Mouse (Mus musculus) adrenal gland, adult 2 months (tissue): ENCODE results near the gene Col4a3. TPM values are rescaled to one million over a fixed set of nuclear protein-coding genes. Genes with fewer than 3 reads are reported as not detected.

ENCODE experiments used
- DNase-seq: peaks from one replicate; pipeline ENCODE4 v3.0.0; 2021
- long read RNA-seq: library from polyadenylated mRNA; stranded (forward); transcript quantifications from one replicate; pipeline ENCODE4 v2.0.0, GENCODE M21; 2021
- polyA plus RNA-seq: library from polyadenylated mRNA; depleted of rRNA; stranded (reverse); fragments of >200 nt; gene quantifications from 2 replicates; pipeline ENCODE4 v1.2.3, GENCODE M21; 2012; rRNA removed
- total RNA-seq, 2 experiments: library from RNA; stranded (reverse); gene quantifications; 2 replicates each; pipeline ENCODE4 v1.2.3; 2021

The Col4a3 gene
- 1 to 10 TPM; 1.8 to 3.5 TPM for total RNA-seq
- 0.74 and 0.84 TPM in 2 replicates for polyA plus RNA-seq
- long read RNA-seq: 0 reads

DNA sequence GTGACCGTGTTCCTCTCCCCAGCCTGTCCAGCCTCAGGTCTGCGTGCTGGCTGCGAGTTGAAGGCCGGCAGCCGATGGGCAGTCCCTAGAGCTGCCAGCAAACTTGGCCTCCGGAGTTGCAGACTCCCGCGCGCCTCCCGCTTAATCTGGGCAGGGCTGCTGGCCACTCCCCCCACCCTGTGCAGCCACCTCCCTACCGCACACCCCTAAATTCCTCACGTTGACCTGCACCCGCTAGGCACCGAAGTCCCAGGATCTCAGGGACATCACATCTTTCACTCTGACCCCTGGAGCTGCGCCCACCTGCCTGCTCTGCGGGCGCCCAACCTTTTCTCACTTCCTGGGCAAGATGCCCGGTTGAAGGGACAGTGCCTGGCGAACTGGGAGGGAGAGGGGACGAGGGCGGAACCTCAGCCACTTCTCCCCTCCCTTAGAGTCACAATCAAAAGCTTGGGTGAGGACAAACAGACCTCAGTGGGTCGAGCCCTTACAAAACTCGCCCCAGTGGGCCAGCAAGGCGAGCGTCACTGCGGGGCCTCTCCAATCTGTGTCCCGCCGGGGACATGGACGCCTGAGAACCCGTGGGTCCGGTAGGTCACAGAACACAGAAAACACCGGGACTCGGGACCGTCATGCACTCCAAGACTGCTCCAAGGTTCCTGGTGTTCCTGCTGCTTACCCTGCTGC, at the start of gene Col4a3, which contains the start of gene Col4a4:
Gene Col4a3, plus strand, starts transcription at position 209 of the 687 bp plus-strand sequence.
Gene Col4a4, minus strand, starts transcription at position 137 of the 687 bp plus-strand sequence.
- DNase-seq: peak; percentile 73

DNA sequence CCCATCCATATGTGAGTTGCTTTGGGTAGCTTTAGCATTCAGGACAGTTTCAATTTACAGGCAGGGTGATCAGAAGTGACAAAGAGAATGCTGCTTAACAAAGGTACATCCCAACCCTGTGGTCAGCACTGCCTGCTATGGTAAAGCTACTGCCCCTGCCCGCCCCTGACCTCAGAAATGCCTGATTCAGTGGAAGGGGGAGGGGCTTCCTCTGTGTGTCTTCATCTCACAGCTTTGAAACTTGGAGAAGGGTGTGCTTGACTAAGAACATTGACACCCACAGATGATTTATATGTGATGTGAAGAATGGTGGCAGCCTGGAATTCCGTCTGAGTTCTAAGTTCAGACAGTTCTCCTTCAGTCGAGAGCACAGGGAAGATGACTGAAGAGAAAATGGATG, 48.9 kb upstream of the Col4a3 start:
- DNase-seq: no peak

DNA sequence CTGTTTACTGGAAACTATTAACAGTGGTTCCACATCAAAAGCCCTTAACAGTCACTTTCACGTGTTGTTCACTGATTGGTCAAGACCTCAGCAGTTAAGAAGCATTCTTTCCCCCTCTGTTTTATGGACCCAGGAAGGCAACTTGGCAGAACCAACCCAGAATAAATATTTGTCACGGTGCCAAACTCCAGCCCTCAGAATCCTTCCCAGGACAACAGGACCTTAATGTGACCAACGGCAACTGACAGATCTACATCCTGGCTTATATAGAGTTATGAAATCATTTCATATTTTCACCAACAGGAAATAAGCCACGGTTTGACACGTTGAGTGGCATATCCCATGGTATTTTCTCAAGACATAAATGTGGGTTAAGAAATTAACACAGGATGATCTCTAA, 46.7 kb upstream of the Col4a3 start:
- no peak for DNase-seq

DNA sequence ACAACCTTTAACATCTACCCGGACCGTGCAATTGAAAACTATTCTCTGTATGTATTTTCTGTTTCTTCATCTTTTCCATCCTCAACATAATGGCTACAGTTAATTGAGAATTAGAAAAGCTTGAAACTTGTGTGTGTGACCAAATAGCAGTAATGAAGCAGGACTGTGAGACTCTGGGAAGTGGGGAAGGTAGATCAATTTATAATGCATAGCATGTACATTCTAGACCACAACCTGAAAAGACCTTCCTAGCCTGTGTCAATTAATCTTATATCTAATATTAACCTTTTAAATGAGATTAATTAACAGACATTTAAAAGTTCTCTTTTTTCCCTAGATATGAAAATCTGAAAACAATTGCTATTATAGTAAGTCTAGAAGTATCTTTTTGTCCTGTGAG, 42.8 kb upstream of the Col4a3 start:
- no peak for DNase-seq

GRCm38 (mm10) chr1:82544419-82545185, 42.1 kb upstream of the Col4a3 start:
- no peak for DNase-seq

DNA sequence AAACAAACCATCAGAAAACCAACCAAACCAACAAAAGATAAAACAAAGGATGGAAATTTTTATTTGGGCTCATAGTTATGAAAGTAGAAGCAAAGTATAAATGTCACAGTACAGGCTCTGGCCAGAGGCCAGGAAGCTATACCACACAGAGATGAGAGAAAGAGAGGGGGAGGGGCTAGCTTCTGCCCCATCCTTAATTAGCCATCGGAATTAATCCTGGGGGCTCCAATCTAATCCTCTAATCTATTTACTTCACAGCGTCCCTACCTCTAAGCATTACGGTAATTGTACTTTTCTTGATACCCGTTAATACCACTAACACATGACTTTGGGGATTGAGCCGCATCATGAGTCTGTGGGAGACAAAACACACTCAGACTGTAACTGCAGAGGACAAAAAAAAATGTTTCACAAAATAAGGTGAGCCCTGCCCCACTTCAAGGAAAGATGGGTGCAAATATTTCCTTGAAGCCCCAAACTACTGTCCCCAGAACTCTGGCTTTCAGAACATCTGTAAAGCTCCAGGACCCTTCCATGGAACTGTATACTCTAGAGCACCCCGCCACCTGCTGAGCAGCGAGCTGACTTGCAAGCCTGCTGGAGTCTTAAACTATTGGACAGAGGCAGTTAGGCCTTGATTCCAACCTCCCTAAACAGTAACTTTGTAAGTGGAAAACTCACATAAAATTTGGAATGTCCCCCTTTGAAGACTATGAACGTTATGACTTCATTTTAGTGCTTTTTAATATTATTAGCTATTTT, 41.3 kb upstream of the Col4a3 start:
- no peak for DNase-seq

DNA sequence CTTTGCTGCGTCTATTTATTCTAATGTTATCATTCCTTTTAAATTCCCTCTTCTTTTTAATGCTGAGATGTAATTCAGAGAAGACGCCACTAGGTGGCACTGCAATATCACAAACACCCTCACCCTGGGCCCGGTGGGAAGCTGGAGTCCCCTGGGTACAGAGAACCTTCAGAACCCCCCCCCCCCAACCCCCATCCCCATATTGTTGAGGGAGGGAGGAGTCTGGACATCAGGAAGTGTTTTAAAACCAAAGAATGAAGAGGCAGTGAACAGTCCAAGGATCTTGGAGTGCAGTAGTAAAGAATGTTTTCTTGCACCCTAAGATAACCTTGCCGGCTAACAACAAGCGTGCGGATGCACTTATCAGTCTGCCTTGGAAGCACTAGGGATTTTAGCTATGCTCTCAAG, 32.3 kb upstream of the Col4a3 start:
- no peak for DNase-seq

DNA sequence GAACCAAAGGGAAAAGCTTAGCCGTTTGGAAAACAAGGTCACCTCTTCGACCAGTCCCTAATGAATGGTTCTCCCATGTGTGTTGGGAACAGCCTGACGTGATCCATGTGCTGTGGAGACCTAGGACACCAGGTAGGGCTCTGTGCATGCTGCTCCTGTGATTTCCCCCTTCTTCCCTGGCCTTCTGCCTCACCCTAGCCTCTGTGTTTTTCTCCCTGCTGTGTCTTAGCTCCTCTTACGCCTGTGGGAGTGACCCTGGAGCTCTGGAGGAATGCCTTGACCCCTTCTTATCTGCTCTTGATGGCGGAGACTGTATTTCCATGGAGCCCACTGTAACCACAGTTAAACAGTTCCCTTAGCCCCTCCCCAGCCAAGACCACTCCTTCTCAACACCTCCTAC, 31.8 kb upstream of the Col4a3 start:
- no peak for DNase-seq

DNA sequence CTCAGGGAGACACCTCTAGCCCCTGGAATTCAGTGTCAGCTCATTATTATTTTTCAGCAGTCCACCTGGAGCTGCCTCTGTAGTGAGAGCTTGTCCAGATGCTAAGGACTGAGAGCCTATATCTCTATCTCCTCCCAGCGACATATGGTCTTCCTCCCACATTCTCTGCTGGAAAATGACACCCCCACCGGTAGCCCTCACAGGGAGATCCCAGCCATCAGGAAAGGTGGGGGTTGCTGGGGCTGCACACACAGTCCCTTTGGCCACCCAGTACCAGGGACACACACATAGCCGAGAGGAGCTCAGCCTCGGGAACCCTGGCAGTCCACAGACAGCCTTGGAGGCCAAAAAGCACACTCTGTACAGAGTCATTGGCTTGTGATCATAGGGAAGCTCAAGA, 26.5 kb upstream of the Col4a3 start:
- no peak for DNase-seq

- no peak for DNase-seq
These were observed 17.3 kb upstream of the Col4a3 start for GRCm38 (mm10) chr1:82569405-82569804.

DNA sequence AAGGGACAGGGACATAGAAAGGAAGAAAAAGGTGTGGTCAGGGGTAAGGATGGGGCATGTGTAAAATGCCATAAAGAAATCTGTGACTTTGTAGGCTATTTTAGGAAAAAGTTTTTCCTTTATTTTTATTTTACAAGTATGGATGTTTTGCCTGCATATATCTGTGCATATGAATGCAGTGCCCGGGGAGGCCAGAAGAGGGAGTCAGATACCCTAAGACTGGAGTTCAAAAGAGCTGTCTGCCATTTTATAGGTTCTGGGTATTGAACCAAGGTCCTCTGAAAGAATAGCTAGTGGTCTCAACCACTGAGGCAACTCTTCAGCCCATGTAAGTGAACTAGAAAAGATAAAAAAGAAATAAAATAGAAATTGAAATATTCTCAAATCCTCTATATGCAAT, 15.0 kb upstream of the Col4a3 start:
- no peak for DNase-seq

DNA sequence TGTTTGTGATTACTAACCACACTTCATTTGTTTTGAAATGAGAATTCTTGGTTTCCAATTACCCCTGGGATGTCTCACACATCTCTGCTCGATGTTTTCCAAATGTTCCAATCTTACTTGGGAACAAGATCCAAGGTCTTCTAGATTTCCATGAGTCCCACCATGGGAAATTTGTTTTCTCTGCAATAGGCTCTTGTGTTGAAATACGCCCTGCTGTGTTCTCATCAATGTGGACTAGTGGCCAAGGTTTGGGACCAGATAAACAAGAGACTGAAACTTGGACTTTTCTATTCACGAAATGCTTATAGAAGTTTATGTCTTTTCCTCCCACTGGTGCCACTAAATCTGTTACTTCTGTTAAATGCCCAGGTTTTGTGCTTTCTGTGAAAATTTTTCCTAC, 11.0 kb upstream of the Col4a3 start:
- DNase-seq: no peak

- DNase-seq: no peak
These were observed 10.5 kb upstream of the Col4a3 start for GRCm38 (mm10) chr1:82576182-82576581.

DNA sequence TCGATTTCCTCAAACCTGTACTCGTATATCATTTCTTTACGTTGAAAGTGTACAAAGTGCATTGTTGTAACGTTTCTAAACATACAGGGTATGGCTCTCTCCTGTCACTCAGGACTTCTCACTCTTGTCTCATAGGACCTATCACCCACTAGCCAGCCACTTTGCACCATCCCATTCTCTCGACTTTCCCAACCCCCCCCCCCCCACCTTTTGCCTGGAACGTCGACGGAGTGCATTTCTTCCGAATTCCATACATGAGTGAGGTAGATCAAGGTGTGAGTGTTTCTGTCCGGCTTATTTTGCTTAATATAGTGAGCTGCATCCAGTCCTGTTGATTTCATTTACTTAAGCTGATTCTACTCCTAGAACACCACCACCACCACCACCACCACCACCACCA, 9.4 kb upstream of the Col4a3 start:
- no peak for DNase-seq

- DNase-seq: no peak
These were observed 8.8 kb upstream of the Col4a3 start for GRCm38 (mm10) chr1:82577915-82578314.

GRCm38 (mm10) chr1:82578320-82578719, 8.4 kb upstream of the Col4a3 start:
- no peak for DNase-seq

DNA sequence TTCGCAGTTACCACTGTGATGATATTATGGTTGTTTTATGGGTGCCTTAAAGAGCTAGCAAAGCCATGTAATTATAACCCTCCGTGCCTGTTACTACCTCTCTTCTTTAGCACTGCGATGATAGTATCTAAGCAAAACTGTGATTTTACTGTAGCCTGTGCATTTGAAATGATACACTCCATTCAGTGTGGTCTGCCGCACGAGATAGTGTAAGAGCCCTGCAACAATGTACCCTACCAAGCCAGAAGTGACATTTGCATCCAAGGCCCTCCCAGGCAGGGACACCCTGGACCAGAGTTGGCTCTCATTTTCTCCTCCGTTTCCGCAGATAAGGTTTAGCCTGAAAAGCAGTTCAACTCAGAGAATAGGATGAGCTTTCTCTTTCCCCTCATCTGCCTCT, 740 bp upstream of the Col4a3 start:
- DNase-seq: no peak

GRCm38 (mm10) chr1:82590266-82590665, 3.5 kb downstream of the Col4a3 start:
- no peak for DNase-seq

- peak; percentile 77 for DNase-seq
These were observed 10.3 kb downstream of the Col4a3 start for GRCm38 (mm10) chr1:82596864-82597596.

DNA sequence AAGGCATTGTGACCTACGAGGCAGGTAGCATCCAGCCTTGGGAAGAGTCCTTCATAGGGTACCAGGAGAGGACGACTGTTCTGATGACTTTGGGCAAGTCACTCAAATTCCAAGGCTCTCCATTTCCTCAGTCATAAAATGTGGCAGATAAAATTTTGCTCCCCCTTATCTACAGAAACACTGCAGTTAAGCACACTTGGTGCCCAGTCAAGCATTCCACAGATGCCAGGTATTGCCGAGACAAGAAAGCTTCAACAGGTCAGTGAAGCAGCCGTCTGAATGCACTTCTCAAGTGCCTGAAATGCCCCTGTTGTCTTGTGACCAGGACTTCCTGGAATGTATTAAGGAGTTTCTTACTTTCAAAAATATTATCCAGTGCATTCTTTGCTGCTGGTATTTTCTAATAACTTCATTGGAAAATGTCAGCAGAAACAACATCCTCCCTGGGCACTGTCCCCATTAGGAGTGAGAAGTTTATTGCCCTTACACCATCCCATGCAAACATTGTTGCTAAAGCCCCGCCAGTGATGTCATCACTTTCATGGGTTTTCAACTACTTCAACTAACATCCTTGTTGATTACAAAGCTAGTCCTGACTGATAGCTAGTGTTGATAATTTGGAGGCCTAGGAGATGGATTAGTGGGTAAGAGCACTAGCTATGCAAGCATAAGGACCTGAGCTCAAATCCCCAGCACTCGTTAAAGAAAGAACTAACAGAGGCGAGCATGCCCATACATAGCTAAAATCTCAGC, 16.7 kb downstream of the Col4a3 start:
- DNase-seq: no peak

GRCm38 (mm10) chr1:82605347-82605746, 18.6 kb downstream of the Col4a3 start:
- no peak for DNase-seq
